Mouse (Mus musculus) ES-Bruce4 (cell line): ENCODE results near the gene Klhl29. TPM values are rescaled to one million over a fixed set of nuclear protein-coding genes. Genes with fewer than 3 reads are reported as not detected.
A peak's percentile ranks its signal among the peaks of the same experiment; 100 is the strongest.

Experiments
- H3K27ac ChIP-seq: 2 replicates; pipeline ENCODE4 v1.5.1; 2012; ENCODE audit warnings: low read length, inconsistent platforms; ENCODE audit not compliant: insufficient read depth
- H3K27me3 ChIP-seq: 2 replicates; pipeline ENCODE4 v1.6.1; 2012; ENCODE audit warnings: mild to moderate bottlenecking, low read length, inconsistent platforms; ENCODE audit not compliant: control insufficient read depth, poor library complexity, insufficient read depth, severe bottlenecking
- H3K36me3 ChIP-seq: 2 replicates; pipeline ENCODE4 v1.6.1; 2012; ENCODE audit warnings: inconsistent platforms, mild to moderate bottlenecking, low read length, moderate library complexity; ENCODE audit not compliant: control insufficient read depth, poor library complexity, insufficient read depth, severe bottlenecking
- H3K4me1 ChIP-seq: one replicate; pipeline ENCODE4 v1.8.1; 2011; ENCODE audit warnings: low read length; ENCODE audit not compliant: control insufficient read depth, insufficient read depth
- H3K4me3 ChIP-seq: 2 replicates; pipeline ENCODE4 v1.5.1; 2011; ENCODE audit warnings: low read depth, mild to moderate bottlenecking, low read length
- H3K9ac ChIP-seq: 2 replicates; pipeline ENCODE4 v1.6.1; 2012; ENCODE audit warnings: low read depth, mild to moderate bottlenecking, inconsistent platforms; ENCODE audit not compliant: poor library complexity, severe bottlenecking
- H3K9me3 ChIP-seq: replicated peaks from 2 replicates; pipeline ENCODE4 v1.6.1; 2012; ENCODE audit warnings: mild to moderate bottlenecking, low read length, inconsistent platforms; ENCODE audit not compliant: control insufficient read depth, poor library complexity, insufficient read depth, severe bottlenecking
- CTCF ChIP-seq: IDR thresholded peaks from one replicate; pipeline ENCODE4 v1.8.1; 2011; ENCODE audit warnings: low read depth, low read length
- EP300 ChIP-seq: IDR thresholded peaks from 2 replicates; pipeline ENCODE4 v1.6.1; 2011; ENCODE audit warnings: low read depth, low read length; ENCODE audit not compliant: insufficient read depth
- POLR2A ChIP-seq: IDR thresholded peaks from one replicate; pipeline ENCODE4 v1.8.1; 2011; ENCODE audit warnings: low read length; ENCODE audit not compliant: insufficient read depth
- polyA plus RNA-seq: library from polyadenylated mRNA; stranded (reverse); fragments of >200 nt; gene quantifications from 2 replicates; pipeline ENCODE4 v1.2.4, GENCODE M21; 2011; ENCODE audit warnings: low read depth; ENCODE audit not compliant: missing spikeins, insufficient read depth, insufficient read length

Gene Klhl29
- polyA plus RNA-seq = 0.27 and 0.49 TPM in 2 replicates

GRCm38 (mm10) chr12:5375616-5376461 is at the start of gene Klhl29:
Klhl29 (minus strand) TSS chr12:5375682.
- H3K27ac ChIP-seq = no peak within 1 kb of the TSS
- no peaks in the 10 kb centered on the region for H3K36me3 ChIP-seq
- peak within 1 kb of the TSS; percentile 89 for H3K4me3 ChIP-seq
- H3K27me3 ChIP-seq = peaks cover 19% of the 10 kb centered on the region; the same call in 1 of the 2 replicates
- TF ChIP-seq CTCF (no peak), EP300 (no peak), POLR2A (no peak)
- no peaks in the 10 kb centered on the region for H3K4me1 ChIP-seq
- no peaks in the 10 kb centered on the region for H3K9me3 ChIP-seq
- H3K9ac ChIP-seq = peak within 1 kb of the TSS; percentile 82

GRCm38 (mm10) chr12:5425276-5425675 is 49.8 kb upstream of the Klhl29 start:
- H3K9me3 ChIP-seq = no peaks in the 10 kb centered on the region
- no peak for TF ChIP-seq EP300
- TF ChIP-seq CTCF = no peak

GRCm38 (mm10) chr12:5415806-5416205 is 40.3 kb upstream of the Klhl29 start:
- Histone ChIP-seq H3K36me3 (no peaks in the 10 kb centered on the region), H3K4me3 (no peak overlapping the region), H3K4me1 (no peaks in the 10 kb centered on the region), H3K9me3 (no peaks in the 10 kb centered on the region), H3K9ac (no peak overlapping the region), H3K27me3 (no peaks in the 10 kb centered on the region), H3K27ac (no peak overlapping the region)
- no peak for TF ChIP-seq POLR2A
- no peak for TF ChIP-seq CTCF
- TF ChIP-seq EP300 = no peak

More at GRCm38 (mm10) chr12:5425276-5425675, 49.8 kb upstream of the Klhl29 start:
- Histone ChIP-seq H3K27me3 (no peaks in the 10 kb centered on the region), H3K36me3 (no peaks in the 10 kb centered on the region), H3K9ac (no peak overlapping the region), H3K27ac (no peak overlapping the region), H3K4me3 (no peak overlapping the region), H3K4me1 (no peaks in the 10 kb centered on the region)

GRCm38 (mm10) chr12:5413976-5414375 is 38.5 kb upstream of the Klhl29 start:
- Histone ChIP-seq H3K9ac (no peak overlapping the region), H3K27ac (no peak overlapping the region), H3K9me3 (no peaks in the 10 kb centered on the region), H3K4me3 (no peak overlapping the region), H3K36me3 (no peaks in the 10 kb centered on the region), H3K27me3 (no peaks in the 10 kb centered on the region), H3K4me1 (no peaks in the 10 kb centered on the region)
- TF ChIP-seq CTCF (no peak), POLR2A (no peak), EP300 (no peak)

- Histone ChIP-seq H3K4me1 (no peaks in the 10 kb centered on the region), H3K36me3 (no peaks in the 10 kb centered on the region), H3K9me3 (no peaks in the 10 kb centered on the region), H3K4me3 (no peak overlapping the region), H3K27ac (no peak overlapping the region), H3K27me3 (no peaks in the 10 kb centered on the region), H3K9ac (no peak overlapping the region)
- TF ChIP-seq CTCF (no peak), POLR2A (no peak), EP300 (no peak)
Observed at GRCm38 (mm10) chr12:5411761-5412537, 36.5 kb upstream of the Klhl29 start.
